Mouse (Mus musculus) frontal cortex, postnatal 14 days (tissue): ENCODE data around the gene Fgfr2.

Source experiments
- DNase-seq, 2 experiments: peaks; one replicate each; pipeline ENCODE4 v3.0.0; 2022; ENCODE audit warnings: low spot score in 2 of 2

Gene Fgfr2

DNA sequence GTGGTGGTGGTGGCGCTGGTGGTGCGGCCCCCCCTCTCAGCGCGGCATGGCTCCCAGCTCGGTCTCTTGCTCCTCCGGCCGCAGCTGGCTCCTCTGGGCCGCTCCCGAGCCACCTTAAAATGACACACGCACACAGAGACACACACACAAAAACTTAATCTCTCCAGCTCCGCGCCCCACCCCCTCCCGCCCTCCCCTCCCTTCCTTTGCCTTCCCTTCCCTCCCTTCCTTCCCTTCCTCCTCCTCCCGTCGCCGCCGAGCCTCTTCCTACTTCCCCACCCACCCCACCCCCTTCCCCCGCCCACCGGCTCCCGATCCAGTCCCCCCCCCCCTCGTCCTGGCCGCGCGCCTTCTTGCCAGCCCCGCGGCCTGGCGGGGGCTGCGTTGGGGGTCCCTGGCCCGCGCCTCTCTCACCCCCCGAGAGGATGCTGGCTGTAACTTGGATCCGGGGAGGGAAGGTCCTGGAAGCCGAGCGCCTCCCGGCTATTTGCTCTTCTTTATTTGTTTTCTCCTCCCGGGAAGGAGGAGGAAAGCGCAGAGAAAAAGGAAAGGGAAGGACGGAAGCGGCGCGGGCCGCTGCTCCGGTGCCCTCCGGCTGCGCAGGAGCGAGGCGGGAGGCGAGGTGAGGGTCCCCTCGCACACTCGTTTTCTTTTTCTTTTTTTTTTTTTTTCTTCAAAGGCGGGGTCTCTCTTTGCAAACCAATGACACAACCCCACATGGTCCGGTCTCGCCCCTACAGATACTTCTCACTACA, at the start of gene Fgfr2:
Fgfr2 (minus strand) TSS at position 107 of the 755 bp plus-strand sequence.
- DNase-seq, result no peak

GRCm38 (mm10) chr7:133171403-133172032, 48.4 kb upstream of the Fgfr2 start:
- no peak for DNase-seq

DNA sequence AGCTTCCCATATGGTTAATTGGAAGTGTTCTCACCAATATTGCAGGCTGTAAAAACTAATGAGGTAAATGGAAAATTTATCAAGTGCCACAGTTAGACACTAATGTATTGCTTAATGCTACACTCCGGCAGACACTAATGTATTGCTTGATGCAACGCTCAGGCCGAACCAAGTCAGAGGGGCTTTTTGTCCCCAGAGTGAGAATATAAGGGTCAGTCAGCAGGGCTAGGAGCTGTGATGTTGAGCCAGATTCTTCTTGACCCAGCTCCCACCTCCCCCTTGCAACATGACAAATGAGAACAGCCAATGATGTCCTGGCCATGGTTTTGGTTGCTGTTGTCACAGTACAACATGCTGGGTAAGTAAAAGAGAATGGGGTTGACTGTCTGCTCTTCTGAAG, 45.8 kb upstream of the Fgfr2 start:
- DNase-seq, result no peak

GRCm38 (mm10) chr7:133167903-133168302, 44.8 kb upstream of the Fgfr2 start:
- DNase-seq, result no peak

DNA sequence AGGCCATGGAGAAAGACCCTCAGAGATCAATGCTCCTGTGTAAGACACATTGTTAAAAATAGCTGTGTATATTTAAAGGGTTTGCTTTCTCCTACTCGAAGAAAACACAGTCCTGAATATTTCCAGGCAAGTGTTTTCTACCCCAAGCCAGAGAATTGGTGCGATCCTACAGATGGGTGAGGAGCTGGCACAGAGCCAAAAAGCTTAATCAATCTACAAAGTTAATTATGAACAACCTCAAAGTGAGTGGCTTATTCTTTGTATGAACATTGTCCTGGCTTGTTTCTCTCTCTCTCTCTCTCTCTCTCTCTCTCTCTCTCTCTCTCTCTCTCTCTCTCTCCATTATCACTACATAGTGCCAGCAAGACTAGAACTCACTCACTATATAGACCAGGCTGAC, 41.6 kb upstream of the Fgfr2 start:
- DNase-seq, result no peak

DNA sequence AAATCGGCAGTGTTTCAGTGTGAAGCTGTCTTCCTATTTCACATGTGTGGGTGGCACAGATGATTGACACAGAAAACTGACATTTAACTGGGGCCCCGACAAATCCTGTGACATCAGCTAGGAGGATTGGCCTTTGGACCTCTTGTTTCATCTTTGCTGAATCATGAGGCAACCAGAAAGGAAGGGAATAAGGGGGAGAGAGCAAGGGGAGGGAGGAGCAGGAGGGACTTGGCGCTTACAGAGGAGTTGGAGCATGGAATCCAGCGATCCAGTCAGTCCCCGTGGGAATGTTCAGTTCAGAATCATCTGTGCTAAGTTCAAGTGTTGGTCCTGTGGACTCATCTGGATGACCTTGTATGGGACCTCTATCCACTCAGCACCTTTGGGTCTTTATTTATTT, 39.9 kb upstream of the Fgfr2 start:
- DNase-seq, result no peak

- DNase-seq, result no peak
Observed at GRCm38 (mm10) chr7:133162131-133162530, 39.0 kb upstream of the Fgfr2 start.

GRCm38 (mm10) chr7:133161362-133162080, 38.4 kb upstream of the Fgfr2 start:
- no peak for DNase-seq

GRCm38 (mm10) chr7:133159519-133159918, 36.4 kb upstream of the Fgfr2 start:
- DNase-seq, result no peak

- DNase-seq, result no peak
Observed at GRCm38 (mm10) chr7:133155621-133156020, 32.5 kb upstream of the Fgfr2 start.

- no peak for DNase-seq
Observed at GRCm38 (mm10) chr7:133154846-133155245, 31.7 kb upstream of the Fgfr2 start.

GRCm38 (mm10) chr7:133139689-133140336, 16.7 kb upstream of the Fgfr2 start:
- DNase-seq, result no peak

DNA sequence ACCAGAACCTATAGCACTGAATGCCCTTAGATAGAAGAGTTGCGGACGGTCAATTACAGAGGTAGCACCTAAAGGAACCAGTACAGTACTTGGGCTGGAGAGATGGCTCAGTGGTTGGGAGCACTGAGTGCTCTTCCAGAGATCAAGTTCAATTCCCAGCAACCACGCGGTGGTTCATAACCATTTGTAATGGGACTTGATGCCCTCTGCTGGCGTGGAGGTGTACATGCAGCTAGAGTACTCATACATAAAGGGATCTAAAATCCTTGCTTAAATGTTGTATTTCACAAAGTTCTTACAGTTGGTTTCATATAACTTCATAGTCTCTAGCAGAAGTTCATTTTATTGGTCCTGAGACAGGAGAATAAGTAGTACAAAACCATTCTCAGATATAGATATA, 10.4 kb upstream of the Fgfr2 start:
- no peak for DNase-seq

GRCm38 (mm10) chr7:133132702-133133101, 9.6 kb upstream of the Fgfr2 start:
- DNase-seq, result no peak

DNA sequence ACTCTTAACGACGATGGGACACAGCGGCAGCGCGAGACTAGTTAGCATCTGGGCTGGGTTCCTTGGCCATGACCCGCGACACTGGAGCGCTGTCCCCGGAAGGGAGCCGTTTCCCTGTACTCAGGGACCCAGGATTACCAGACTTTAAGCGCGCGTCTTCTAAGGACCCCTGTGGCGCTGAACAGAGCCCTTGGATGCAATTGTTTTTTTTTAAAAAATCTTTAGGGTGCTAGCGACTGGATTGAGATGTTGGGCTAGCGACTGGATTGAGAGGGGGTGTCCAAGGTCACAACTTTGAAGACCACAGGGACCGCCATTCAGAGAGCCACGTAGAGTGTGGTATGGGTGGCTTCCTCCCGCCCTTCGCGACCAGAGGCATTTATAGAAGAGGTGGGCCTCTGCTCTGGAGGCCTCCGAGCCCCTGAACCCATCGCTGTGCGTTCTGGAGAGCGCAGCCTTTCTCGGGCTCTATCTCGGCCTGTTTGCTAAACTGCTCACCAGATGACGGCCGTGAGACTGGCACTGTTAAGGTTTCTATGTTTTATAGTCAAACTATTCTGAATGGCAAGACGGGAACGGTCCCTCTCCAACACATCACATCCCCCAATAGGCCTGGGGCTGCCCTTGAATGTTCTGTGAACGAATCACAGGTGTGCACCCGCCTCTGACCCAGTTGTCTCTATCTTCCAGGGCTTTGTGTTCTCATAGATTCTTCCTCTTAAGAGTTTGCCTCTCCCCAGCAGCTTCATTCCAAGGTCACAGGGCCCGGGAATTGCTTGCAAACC, 1.7 kb upstream of the Fgfr2 start:
- no peak for DNase-seq

DNA sequence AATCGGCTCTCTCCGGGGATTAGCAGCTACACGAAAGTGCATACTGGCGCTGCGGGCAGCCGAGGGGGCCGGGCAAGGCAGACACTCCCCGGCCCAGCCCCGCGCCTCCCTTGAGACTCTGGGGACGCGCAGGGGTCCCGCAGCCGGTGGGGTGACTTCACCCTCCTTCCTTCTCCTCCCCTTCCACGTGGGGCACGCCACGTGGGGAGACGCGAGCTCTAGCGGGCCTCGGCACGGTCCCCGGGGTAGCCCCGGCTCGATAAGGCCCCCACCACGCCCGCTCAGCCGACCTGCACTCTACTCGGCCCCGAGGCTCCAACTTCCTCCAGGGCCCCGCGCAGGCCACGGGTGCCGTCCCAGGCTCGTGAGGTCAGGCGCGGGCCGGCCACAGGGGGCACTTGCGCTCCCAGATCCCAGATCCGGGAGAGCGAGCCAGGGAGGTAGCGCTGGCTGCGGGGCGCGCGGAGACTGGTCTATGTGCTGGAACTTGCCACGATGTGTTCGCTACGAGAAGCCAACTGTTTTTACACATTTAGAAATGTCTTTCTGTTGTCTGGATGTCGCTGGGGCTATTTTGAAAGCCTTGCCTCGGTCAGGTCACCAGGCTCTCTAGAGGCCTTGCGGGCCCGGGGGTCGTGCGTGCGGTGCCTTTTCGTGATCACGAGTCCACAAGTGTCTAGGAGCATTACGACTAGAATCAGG, 1.0 kb upstream of the Fgfr2 start, which contains the start of gene Ctbp2:
Ctbp2 (minus strand) TSS at position 356 of the 702 bp plus-strand sequence.
- DNase-seq, result peak; percentile 55 to 67

GRCm38 (mm10) chr7:133122379-133123243, 539 bp downstream of the Fgfr2 start:
- no peak for DNase-seq

DNA sequence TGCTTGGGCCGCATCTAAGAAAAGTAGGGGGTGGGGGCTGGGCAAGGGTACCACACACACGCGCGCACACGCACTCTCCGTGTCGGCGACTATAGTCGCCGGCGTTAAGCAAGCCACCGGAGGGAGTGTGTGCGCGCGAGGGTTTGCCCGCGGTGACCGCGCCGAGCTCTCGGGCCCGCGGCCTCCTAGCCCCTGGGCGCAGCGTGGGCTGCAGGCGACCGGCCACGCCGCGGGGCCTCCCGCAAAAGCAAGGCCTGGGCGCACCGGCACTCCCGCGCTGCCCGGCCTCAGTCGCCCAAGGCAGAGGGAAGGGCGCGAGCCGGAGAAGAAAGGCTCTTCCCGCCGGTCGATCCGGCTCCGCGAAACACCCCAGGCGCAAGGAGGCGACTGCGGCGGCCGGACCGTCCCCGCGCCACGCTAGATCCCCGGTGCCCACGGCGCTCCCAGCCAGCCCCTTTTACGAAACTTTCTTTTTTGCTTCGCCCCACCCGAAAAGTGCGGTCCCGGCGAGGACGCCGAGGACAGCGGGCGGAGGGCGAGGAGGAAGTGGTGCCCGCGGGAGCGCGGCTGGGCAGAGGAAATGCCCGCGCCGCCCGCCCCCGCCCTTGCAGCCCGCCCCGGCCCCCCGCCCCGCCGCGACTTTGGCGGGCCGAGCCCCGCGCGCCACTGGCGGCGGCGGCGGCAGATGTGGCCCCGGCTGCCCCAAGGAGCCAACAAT, 1.3 kb downstream of the Fgfr2 start:
- no peak for DNase-seq

DNA sequence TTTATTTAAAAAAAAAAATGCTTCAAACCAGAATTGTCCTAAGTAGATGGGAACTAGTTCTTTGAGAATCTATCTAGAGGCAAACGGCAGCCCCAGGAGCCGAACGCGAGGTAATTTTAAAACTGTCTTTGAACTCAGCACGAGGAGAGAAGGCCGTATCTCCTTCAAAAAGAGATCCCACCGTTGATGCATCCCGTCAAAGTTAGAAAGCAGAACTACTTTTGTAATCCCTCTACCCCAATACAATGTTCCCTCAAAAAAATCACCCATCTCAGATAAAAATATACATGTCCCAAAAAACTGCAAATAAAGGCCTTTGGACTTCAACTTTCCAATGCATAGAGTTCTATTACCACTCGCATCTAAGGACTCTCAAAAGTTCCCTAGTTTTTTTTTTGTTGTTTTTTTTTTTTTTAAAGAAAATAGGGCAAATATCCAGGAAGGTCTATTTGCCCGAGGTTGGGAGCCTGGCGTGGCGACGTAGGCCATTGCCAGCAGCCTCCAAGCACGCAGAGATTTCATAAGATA, 2.0 kb downstream of the Fgfr2 start:
- no peak for DNase-seq
